Mouse (Mus musculus): ENCODE data around the gene Zfp366.
A peak's percentile ranks its signal among the peaks of the same experiment; 100 is the strongest.
"Not testable (repeated sequence)": the region's sequence is repeated elsewhere in the genome, so short reads cannot be mapped to it uniquely, and the experiment has no call there.

The Zfp366 gene

DNA sequence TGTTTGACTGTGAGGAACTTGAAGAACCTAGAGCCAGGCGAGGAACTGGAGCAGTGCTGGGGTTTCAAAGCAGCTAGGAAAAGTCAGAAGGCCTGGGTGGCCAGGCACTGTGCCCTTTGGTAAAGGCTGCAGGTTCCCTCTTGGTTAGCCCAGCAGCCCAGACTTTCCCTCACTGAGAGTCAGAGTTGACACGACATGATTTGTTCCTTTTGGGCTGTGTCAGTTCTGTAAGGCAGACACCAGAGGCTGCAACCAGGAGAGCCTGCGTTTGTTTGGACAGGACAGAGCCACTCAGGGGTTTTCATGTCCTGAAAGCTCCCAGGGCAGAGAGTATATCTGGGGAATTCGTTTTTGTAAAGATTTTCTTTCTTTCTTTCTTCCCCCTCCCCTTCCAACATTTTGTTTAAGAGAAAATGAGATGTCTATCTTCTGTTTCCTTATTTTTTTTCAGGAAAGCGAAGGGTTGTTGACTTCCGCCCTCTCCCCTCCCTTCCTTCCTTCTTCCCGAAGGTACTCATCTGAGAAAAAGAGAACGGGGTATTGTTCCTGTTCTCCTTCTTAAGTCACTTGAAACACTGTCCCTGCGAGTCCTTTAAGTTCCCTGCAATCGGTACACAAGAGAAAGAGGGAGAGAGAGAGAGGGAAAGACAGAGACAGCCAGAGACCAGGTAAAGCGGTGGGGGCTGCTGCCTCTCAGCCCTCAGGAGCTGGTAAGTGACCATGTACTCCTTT, at the start of gene Zfp366:
Gene Zfp366, plus strand, starts transcription at position 669 of the 732 bp plus-strand sequence.
- DNase-seq (ENCODE audit: low read depth, low spot score) = no peak

DNA sequence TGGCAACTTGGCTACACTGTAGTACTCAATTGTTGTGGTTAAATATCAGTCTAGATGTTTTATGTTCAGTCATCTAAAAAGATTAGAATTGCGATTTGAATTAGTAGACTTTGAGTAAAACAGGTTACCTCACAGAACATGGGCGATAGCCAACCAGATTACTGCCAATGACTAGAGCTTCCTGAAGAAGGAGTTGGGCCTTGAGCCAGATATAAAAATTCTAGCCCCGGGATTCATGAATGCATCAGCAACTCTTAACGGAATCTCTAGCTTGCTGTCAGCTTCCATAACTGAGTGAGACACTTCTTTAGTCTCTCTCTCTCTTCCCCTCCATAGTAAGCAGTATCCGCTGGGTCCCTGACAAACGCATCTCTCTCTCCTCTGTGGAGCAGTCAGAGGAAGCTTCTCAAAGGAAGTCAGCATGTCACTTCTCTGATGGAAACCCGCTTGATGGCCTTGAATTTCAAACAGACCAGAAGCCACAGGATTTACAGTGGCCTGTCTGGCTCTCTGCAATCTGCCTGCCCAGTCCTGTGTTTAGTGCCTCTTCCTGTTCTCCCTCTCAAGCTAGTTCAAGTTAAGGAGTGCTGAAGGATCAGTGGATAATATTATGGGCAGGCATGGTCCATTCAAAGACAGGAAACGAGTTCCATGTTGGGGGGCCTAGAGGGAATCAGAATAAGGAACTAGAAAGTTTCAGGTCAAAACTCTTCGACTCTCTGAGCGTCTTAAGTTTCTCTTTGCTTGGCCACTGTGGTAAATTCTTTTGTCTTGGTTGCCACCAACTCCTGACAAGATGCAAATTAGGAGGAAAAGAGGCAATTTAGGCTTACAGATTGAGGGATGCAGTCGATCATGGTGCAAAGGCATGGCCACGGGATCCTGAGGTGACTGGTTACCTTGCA, 46.0 kb upstream of the Zfp366 start:
- DNase-seq (ENCODE audit: low read depth, low spot score) = no peak

DNA sequence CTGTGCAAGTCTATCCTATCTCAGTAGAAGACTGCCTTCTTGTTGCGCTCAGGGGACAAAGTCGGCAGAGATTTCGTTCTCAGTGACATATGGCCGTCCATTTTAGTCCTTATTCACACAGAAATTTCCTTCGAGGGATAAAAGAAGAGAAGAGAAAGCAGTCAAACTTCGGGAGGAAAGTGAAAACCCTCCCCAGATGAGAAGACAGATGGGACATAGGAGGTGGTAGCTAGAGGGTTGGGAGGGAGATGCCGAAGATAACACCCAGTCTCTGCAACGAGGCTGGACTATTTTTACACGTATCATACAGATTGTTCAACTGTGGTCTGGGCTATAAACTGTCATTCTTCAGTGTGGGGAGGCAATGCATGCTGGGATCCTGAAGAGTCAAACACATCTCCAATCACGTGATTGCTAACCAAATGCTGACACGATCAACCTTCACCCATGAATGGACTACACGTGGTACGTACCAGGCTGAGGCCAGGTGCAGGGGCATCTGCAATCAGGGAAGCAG, 38.2 kb upstream of the Zfp366 start:
- no peak for DNase-seq (ENCODE audit: low read depth, low spot score)

DNA sequence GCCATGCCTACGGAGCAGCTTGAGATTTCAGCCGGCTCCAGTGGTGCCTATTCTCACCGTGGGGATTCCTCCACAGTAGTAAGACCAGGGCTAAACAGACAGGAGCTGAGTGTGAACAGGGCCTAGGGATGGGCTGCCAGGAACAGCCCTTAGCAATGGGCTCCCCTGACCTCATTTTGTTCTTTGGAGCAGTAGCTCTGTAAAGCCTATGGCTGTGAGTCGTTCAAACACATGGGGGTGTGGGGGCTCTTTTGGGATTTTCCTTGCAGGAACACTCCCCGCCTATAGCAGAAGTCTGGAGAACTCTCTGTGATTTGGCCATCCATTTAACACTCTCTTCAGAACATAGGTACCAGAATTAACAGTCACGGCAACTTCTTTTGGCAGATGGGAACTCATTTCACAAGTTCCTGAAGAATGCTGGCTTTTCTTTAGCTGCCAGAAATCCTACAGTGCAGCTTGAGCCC, 36.9 kb upstream of the Zfp366 start:
- DNase-seq (ENCODE audit: low read depth, low spot score) = no peak

DNA sequence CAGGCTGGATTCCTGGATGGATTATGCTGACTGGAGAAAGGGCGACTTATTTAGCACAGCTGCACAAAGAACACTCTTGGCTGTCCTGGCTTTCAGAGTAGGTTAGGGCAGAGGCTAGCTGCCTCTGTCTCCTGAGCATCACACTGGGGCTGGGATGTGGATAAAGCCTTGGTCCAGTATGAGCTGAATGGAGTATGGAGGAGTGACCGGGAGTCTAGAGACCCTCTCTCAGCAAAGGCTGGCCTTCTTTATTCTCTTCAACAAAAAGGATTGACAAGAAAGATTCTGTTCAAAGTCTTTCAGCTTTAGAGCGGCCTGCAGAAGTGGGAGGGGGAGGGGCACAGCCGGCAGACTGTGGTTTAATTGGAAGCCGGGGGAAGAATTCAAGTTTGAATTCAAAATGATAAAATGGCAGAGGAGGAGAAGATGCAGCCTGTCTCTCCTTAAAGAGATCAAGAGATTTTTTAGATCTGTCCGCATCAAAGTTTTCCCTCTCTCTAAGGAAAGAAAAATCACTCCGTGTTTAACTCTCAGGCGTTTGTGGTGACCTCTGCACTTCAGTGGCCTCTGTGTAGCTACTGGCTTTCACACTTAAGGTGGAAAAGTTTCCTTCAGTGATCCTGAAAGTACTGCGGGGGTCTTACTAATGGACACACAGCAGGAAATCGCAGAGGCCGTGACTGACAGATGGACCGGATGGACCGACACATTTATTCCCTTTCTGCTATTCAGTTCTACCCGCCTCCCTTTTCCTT, 34.9 kb upstream of the Zfp366 start:
- DNase-seq (ENCODE audit: low read depth, low spot score) = no peak

DNA sequence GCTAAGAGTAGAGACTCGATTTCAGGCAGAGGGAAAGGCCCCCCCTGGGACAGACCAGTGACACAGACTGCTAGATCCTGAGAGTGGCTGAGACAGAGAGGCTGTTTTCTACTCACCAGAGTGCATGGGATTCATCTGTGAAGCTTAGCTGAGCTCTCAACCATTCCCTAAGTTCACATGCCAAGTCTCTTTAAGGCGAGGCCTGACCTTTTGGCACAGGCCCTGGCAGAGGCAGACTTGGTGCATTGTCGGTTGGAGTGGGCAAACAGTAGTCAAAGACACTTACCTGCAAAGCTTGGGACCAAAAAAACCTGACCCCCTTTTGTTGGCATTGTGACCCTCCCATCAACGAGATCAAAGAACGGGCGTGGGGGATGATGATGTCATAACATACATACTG, 34.0 kb upstream of the Zfp366 start:
- DNase-seq (ENCODE audit: low read depth, low spot score) = no peak

DNA sequence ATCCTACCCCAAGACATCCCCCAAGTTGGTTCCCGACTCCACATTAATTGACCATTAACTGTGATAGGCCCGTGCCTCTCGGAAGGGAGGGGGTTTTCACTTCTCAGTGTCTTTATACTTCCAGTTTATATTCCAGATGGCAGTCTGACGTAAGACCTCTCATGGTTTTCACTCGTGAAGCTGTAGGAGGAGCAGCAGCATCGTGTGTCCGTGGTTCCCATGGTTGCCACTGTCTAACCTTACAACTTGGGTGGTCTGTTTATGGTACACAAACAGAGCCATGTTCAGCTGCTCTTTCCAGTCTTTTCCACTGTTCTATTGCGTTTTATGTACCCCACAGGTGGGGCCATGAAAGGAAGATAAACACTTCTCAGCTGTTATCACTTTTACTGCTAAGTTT, 33.5 kb upstream of the Zfp366 start:
- DNase-seq (ENCODE audit: low read depth, low spot score) = no peak

DNA sequence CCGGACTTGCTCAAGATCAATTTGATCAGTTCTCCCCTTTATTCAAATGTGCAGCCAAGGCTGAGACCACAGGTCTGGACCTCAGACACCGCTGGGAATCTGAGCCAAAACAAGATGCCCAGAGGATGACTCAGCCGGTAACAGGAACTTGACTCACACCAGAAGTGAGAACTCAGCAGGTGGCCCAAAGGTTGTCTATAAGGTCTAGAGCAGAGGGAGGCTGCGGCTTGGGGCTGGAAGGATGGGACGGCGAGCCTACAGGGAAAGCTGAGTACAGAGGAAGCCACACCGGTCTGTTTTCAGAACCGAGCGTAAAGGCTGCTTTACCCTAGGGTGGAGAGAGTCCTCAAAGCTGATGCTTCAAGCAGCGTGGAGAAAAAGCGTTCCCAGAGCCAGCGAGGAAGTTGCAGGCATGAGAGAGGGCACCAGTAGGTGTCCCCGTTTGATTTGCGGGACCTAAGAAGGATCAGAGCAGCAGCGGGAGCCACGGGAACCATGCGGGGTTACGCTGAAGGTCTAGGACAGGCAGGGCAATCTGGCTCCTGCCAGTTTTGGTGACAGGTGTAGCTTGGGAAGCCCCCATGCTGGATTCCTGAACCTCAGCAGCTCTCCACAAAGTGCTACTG, 32.2 kb upstream of the Zfp366 start:
- DNase-seq (ENCODE audit: low read depth, low spot score) = peak; percentile 72

DNA sequence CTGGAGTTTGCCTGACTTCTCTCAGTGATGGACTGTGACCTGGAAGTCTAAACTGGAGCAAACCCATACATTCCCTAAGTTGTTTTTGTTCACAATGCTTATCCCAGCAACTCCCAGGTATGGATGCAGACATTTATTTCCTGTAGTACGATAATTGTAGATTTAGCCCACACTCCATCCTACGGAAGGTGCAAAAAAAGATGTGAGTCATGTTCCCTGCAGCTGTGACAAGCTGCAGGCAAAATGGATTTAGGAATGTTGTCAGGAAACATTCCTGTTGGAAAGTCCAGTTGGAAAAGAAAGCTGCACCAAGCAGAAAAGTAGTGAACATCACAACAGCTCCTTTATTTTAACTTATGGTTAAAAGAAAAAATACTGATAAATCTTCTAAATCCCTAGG, 26.9 kb upstream of the Zfp366 start:
- no peak for DNase-seq (ENCODE audit: low read depth, low spot score)

DNA sequence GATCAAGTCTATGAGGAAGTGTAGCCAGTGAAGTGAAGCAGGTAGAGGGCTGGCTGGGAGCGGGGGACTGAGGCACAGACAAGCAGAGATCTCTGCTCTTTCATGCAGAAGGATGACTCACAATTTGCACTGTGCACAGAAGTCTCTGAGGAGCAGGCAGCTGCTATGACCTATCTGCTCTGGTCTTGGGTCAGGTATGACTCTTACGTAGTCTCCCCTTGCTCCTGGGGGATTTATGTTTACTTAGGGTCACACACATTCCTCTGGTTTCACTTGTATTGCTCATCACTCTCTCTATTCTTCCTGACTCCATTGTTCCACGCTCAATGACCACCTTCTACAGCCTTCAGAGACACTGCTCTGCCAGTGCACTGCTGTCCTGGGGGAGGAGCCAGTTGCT, 25.9 kb upstream of the Zfp366 start:
- no peak for DNase-seq (ENCODE audit: low read depth, low spot score)

DNA sequence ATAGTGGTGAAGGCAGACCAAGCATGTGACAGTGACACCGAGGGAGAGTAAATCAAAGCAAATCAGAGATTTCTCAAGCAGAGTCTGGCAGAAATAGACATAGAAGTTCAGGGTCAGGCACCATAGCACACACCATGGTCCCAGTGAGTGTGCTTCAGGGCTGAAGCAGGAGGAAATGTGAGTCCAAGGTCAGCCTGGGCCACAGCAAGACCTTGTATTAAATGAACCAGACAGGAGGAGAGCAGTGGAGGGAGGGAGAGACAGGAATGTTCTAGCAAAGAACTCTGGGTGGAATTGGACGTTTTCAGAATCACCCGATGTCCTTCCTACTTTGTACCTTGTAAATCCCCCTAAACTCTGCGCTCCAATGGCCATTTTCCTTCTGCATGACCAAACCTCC, 21.6 kb upstream of the Zfp366 start:
- DNase-seq (ENCODE audit: low read depth, low spot score) = no peak

DNA sequence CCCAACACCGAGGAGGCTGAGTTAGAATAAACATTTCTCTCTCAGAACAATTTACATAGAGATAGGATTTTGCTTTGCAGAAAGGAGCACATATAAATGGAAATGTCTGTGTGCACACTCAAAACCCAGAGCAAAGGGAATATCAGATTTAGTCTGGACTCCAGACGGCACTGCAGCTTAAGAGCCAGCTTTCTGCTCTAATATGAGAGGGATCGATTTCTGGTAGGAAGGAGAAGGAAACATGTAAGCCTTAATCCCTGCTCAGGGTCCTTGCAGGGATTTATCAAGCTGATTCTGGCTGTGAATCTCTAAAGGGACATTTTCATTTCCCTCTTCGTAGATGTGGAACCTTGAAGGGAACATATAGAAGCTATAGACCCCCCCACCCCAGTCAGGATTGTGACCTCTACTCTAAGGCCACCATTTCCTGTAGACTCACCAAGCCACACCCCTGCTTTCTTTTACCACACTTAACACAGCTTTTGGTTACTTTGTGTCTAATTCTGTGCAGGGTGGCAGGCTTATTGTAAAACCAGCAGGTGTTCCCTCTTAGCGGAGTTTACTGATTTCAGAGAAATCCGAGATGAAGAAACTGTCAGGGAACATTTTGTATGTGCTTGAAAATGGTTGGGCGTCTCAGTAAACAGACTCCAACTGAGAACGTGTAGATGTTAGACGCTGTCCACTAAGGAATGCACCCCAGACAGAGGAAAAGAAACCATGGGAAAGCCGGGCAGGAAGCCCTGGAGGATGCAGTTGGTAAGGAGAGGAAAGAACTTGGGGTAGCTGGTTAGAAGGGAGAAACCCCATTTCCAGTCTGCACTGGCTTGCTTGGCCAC, 20.9 kb upstream of the Zfp366 start:
- DNase-seq (ENCODE audit: low read depth, low spot score) = no peak

DNA sequence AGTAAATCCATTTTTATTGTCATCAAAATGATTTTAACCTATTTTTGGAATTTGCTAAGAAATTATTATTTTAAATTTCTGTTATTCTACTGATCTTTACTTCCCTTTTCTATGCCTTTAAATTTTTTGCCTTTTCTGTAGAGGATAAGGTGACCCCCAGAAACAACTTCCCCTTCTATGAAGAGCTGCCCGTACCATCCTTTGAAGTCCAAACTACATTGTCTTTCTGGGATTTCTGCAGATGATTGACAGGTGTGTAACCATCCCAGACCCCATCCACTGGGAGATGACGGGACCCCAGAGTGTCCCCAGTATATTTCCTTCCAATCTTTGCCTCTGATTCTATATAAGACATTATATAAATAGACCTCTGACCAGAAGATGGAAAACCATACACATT, 20.3 kb upstream of the Zfp366 start:
- DNase-seq (ENCODE audit: low read depth, low spot score) = no peak

DNA sequence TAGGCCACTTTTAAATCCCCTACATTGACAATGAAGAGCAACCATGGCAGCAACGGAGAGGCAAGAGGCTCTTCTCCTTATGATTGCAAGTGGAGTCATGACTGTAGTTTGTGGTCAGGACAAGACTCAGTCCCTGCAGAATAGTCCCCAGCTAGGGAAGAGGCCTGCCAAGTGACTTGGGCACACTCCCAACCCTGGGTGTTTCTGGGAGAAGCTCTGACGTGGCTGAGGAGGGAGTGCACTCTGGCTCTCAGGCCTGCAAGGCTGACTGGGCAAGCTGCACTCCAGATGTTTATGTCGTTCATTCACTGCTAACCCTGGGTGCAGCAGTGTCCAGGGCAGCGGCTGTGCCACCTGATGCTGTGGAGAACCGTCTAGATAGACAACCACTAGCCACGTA, 15.2 kb upstream of the Zfp366 start:
- no peak for DNase-seq (ENCODE audit: low read depth, low spot score)

DNA sequence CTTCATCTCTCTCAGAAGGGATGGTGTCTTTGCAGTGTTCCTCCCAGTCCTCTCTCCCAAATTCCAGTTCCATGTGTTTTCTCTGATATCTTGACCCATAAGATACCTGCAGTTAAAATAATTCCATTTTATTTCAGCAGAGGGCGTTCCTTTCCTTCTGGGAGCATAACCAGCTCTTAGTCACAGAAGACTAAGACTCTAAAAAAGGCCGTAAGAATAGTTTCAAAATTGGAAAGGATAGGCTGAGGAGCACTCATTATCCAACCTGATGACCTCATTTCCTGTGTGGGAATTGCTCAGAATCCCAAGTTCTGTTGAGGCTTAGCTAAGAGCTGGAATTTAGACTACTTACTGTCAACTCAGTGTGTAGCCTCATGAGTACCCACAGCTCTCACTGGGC, 14.3 kb upstream of the Zfp366 start:
- peak; percentile 29 for DNase-seq (ENCODE audit: low read depth, low spot score)

DNA sequence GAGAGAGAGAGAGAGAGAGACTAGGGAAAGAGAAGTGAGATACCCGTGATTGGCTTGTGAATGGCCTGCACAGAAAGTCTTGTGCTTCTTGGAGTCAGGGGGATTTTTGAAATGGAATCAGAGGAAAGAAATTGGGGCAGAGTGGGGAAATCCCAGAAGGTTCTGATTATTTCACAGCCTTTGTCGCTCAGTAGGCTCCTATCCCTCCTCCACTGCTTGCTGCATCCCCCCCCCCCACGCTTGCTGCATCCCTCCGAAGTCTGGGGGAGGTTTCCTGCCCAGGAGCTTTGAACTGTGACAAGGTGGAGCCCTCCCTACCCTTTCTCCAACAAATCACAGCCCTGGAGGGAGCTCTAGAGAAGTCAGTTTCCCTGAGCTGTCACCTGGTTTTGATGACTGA, 10.8 kb upstream of the Zfp366 start:
- DNase-seq (ENCODE audit: low read depth, low spot score) = no peak

DNA sequence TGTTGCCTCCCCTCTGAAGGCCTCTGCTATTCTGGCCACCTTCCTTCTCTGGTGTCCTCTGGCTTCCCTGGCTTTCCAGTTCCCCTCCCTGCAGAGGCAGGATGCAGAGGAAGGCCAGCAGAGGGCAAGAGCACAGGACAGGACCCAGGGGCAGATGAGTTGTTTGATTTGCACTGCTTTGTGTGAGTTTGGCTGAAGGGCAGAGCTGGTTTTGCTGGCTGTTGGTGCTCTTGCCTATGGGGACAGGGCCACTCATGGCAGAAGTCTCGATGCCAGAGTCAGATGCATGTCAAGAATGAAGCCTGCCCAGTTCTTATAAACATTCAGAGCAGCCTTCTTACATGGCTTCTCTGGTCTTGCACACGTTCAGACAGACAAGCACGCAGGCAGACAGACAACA, 1.8 kb upstream of the Zfp366 start:
- DNase-seq (ENCODE audit: low read depth, low spot score) = not testable (repeated sequence)

DNA sequence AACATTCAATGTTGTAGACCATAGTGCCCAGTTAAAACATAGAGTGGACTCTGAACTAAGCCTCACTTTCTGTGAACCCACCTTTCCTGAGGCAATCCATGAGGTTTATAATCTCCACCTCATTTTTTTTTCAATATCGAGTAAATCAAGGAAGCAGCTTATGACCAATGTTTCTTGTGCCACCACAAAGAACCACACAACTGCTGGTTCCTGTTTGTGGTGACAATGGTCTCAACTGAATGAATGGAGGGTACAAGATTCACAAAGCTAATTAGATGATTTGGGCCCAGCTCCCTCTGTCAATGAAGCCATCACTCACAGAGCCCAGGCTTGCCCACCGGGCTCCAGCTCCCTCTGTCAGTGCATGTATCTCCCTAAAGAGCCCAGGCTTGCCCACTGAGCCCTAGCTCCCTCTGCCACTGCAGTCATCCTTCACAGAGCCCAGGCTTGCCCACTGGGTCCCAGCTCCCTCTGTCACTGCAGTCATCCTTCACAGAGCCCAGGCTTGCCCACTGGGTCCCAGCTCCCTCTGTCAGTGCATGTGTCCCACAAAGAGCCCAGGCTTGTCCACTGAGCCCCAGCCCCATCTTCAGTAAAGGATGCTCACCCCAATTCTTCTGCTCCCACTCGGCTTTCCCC, 1.2 kb upstream of the Zfp366 start:
- DNase-seq (ENCODE audit: low read depth, low spot score) = no peak

DNA sequence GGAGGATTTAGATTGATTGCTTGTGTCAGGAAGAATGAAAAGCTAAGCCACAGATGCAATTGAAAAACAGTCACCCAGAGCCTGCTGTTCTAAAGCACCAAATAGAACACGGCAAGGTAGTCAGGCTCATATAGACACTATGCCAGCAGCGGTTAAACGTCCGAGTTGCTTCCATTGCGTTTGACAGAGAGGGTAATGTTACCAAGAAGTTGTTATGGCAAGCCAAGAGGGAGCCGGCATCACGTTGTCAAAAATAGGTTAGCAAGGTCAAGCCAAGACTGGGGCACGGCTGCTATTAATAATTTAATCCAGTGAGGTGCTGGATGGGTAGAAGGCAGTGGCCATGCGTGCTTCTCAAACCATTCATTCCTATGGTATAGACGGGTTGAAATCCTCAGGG, 950 bp downstream of the Zfp366 start:
- DNase-seq (ENCODE audit: low read depth, low spot score) = no peak

Measured in ES-CJ7 (cell line).